ENCODE assay signal across 11 mouse cellular contexts in the genomic region with DNA sequence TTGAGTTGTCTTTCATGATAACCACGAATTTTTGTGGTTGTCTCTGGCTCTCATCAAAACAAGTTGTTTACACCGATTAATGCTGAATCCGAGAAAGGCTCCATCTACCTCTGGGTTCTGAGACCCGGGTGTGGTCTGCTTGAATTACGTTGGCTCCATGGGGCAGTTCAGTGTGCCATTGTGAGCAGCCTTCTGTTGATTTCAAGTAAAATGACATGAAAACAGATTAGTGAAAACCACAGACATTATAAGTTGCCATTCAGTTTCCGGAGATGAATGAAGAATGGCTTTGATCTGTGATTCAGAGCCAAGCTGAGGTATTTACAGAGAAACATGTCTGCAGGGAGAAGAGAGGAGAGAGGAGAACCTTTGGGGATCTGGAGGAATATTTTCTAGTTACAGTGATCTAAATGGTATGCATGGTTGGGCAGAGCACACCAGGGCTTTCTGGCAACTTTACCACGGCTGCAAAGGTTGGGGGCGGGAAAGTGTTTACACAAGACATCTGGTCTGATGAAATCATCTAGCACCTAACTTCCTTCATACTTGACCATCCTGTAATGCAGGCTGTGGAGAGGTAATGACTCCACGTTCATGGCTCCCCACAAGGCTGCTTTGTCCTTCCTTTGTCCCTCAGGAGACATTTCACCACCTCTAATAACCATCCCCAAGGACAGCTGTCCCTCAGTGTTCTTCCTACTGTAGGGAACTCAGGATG.
A peak's percentile ranks its signal among the peaks of the same experiment; 100 is the strongest.
DNase-seq lines count a peak whose midpoint lies in the region; ATAC-seq lines count a peak whose summit lies in the region.
"Had no signal": no experiment of that assay in that cellular context is flagged by ENCODE, and none has a peak within 500 bp of the region (broad histone marks: within the 10 kb centered on the region; RNA-seq: fewer than 3 reads in every experiment).

No protein-coding gene starts in this region.

- no peak for ATAC-seq in embryonic facial prominence, embryonic 13.5 days (ENCODE audit: insufficient number of reproducible peaks, insufficient read depth, low FRiP score, low TSS enrichment, low read depth)
- ATAC-seq in CD4-positive, CD25-positive, alpha-beta regulatory T cell, adult 4 months: peak; percentile 77
- ATAC-seq in granulocyte monocyte progenitor cell, adult 5-6 weeks (replicated peaks; ENCODE audit: poor library complexity, severe bottlenecking): peak; percentile 85
- ATAC-seq in megakaryocyte, adult 5-6 weeks (ENCODE audit: poor library complexity, severe bottlenecking): peak; percentile 78

- H3K27ac ChIP-seq in embryonic facial prominence, embryonic 13.5 days: 0 out of 2 replicates have a peak overlapping the region, but pooled peaks have one; percentile 56
- H3K27ac ChIP-seq in embryonic facial prominence, embryonic 10.5 days (replicated peaks): no peak overlapping the region
- H3K27ac ChIP-seq: gastrocnemius, adult 2 months; macrophage had no signal

- intact Hi-C loops in gastrocnemius, postnatal 36 days (cut with DNase I): no loop called here

- H3K9ac ChIP-seq in embryonic facial prominence, embryonic 13.5 days: no peak overlapping the region

- DNase-seq in embryonic facial prominence, embryonic 10.5 days (ENCODE audit: low spot score): no peak
- no peak for DNase-seq in gastrocnemius, postnatal 36 days
- no peak for DNase-seq in cerebellum, postnatal 4 days (ENCODE audit: low spot score in 2 of 2)
- no peak for DNase-seq in layer of hippocampus, adult 9-11 months
- DNase-seq: gastrocnemius, adult 2 months; heart, postnatal 4 days had no signal

- no peaks in the 10 kb centered on the region for H3K36me3 ChIP-seq in embryonic facial prominence, embryonic 13.5 days
- H3K36me3 ChIP-seq in embryonic facial prominence, embryonic 10.5 days (replicated peaks): no peaks in the 10 kb centered on the region

- peaks cover 21% of the 10 kb centered on the region for H3K4me1 ChIP-seq in embryonic facial prominence, embryonic 13.5 days
- H3K4me1 ChIP-seq in embryonic facial prominence, embryonic 10.5 days: no peaks in the 10 kb centered on the region

- no peak overlapping the region for H3K4me3 ChIP-seq in embryonic facial prominence, embryonic 13.5 days
- H3K4me3 ChIP-seq in embryonic facial prominence, embryonic 10.5 days: no peak overlapping the region
- H3K4me3 ChIP-seq: gastrocnemius, adult 2 months had no signal

- H3K9me3 ChIP-seq in embryonic facial prominence, embryonic 13.5 days: no peaks in the 10 kb centered on the region
- no peaks in the 10 kb centered on the region for H3K9me3 ChIP-seq in embryonic facial prominence, embryonic 10.5 days

- WGBS in embryonic facial prominence, embryonic 13.5 days: 32% methylated on average over 9 of the region's 9 CpGs
- WGBS in embryonic facial prominence, embryonic 10.5 days: 75% methylated on average over 9 of the region's 9 CpGs

- H3K27me3 ChIP-seq in embryonic facial prominence, embryonic 13.5 days: no peaks in the 10 kb centered on the region
- no peaks in the 10 kb centered on the region for H3K27me3 ChIP-seq in embryonic facial prominence, embryonic 10.5 days (replicated peaks; ENCODE audit: low read depth, poor library complexity, severe bottlenecking)

- no peak overlapping the region for H3K4me2 ChIP-seq in embryonic facial prominence, embryonic 13.5 days
